Mouse (Mus musculus) testis, adult 2 months (tissue): ENCODE results near the gene Tas2r107. TPM values are rescaled to one million over a fixed set of nuclear protein-coding genes. Genes with fewer than 3 reads are reported as not detected.
"Not testable (repeated sequence)": the region's sequence is repeated elsewhere in the genome, so short reads cannot be mapped to it uniquely, and the experiment has no call there.

Experiments
- H3K27ac ChIP-seq: fragments of 200-500 bp; 2 replicates; pipeline ENCODE4 v1.5.1; 2012; ENCODE audit warnings: low read depth, low read length; ENCODE audit not compliant: control insufficient read depth, insufficient read depth
- H3K27me3 ChIP-seq: fragments of 200-500 bp; 2 replicates; pipeline ENCODE4 v1.6.1; 2012; ENCODE audit warnings: mild to moderate bottlenecking, low read length, moderate library complexity; ENCODE audit not compliant: control insufficient read depth, insufficient read depth
- H3K36me3 ChIP-seq: fragments of 200-500 bp; 2 replicates; pipeline ENCODE4 v1.6.1; 2012; ENCODE audit warnings: mild to moderate bottlenecking, low read length; ENCODE audit not compliant: control insufficient read depth, insufficient read depth
- H3K4me1 ChIP-seq: fragments of 200-500 bp; 2 replicates; pipeline ENCODE4 v1.6.1; 2012; ENCODE audit warnings: low read length; ENCODE audit not compliant: control insufficient read depth, insufficient read depth
- H3K4me3 ChIP-seq: fragments of 200-500 bp; 2 replicates; pipeline ENCODE4 v1.5.1; 2012; ENCODE audit warnings: low read depth, mild to moderate bottlenecking, low read length, moderate library complexity, mixed read lengths; ENCODE audit not compliant: control insufficient read depth
- CTCF ChIP-seq: fragments of 200-500 bp; IDR thresholded peaks from 2 replicates; pipeline ENCODE4 v1.5.1; 2012; ENCODE audit warnings: low read depth, mild to moderate bottlenecking, inconsistent platforms, low read length, moderate library complexity; ENCODE audit not compliant: control insufficient read depth, insufficient read depth, insufficient replicate concordance
- POLR2A ChIP-seq: fragments of 200-500 bp; IDR thresholded peaks from 2 replicates; pipeline ENCODE4 v1.6.1; 2012; ENCODE audit warnings: low read depth, mild to moderate bottlenecking, inconsistent platforms, low read length, moderate library complexity; ENCODE audit not compliant: control insufficient read depth
- polyA plus RNA-seq: library from polyadenylated mRNA; depleted of rRNA; stranded (reverse); fragments of >200 nt; gene quantifications from 2 replicates; pipeline ENCODE4 v1.2.3, GENCODE M21; 2012; rRNA removed

Gene Tas2r107
- polyA plus RNA-seq, result not detected in 2 replicates

- Histone ChIP-seq H3K36me3 (no peaks in the 10 kb centered on the region), H3K27me3 (no peaks in the 10 kb centered on the region), H3K27ac (no peak within 1 kb of the TSS), H3K4me3 (no peak within 1 kb of the TSS), H3K4me1 (no peaks in the 10 kb centered on the region)
- TF ChIP-seq CTCF (no peak), POLR2A (no peak)
Observed at GRCm38 (mm10) chr6:131660049-131660448, at the start of gene Tas2r107. Gene Tas2r107, minus strand, starts transcription at chr6:131660149.

DNA sequence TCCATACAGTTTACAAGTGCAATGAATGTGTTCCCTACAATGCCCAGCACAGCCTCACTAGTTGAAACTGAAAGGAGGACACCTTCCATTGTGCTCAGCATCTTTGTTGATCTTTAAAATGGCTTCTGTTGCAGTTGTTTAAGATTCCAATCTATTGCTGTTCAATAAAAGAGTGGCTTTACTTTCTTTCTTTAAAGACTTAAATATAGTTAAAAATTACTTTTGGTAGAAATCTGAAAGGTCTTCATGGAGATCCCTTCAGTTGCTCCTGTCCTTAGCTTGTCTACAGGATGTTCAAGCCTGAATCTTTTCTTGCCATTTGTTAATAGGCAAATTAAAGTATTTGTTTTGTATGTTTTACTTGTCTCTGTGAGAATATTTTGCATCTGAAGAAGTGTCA is 30.0 kb upstream of the Tas2r107 start, which contains the start of gene Tas2r114:
Gene Tas2r114 (minus strand): TSS at position 101 of the 400 bp plus-strand sequence.
- Histone ChIP-seq H3K27ac (no peak within 1 kb of the TSS), H3K27me3 (no peaks in the 10 kb centered on the region), H3K4me1 (no peaks in the 10 kb centered on the region), H3K36me3 (no peaks in the 10 kb centered on the region), H3K4me3 (no peak within 1 kb of the TSS)
- no peak for TF ChIP-seq CTCF
- TF ChIP-seq POLR2A, result no peak

DNA sequence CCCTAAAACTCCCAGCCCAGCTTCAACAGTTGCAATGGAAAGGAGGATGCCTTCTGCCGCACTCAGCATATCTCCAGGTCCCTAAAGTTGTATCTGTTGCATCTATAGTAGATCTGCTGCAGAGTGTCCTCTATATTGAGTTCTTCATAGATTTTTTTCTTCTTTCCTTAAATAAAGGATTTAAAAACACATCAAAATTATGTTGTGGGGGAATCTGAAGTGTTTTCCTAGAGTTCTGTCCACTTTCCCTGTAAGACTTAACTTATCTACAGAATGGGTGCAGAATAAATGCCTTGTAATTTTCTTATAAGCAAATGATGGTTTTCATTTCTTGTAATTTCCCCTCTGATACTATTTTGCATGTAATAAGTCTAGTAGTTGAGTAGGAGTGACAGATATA is 27.4 kb upstream of the Tas2r107 start, which contains the start of gene Tas2r105:
Gene Tas2r105 (minus strand): TSS at position 101 of the 400 bp plus-strand sequence.
- no peaks in the 10 kb centered on the region for H3K36me3 ChIP-seq
- TF ChIP-seq CTCF, result no peak
- TF ChIP-seq POLR2A, result no peak
- H3K4me1 ChIP-seq, result no peaks in the 10 kb centered on the region
- no peak within 1 kb of the TSS for H3K27ac ChIP-seq
- H3K4me3 ChIP-seq, result no peak within 1 kb of the TSS
- no peaks in the 10 kb centered on the region for H3K27me3 ChIP-seq

DNA sequence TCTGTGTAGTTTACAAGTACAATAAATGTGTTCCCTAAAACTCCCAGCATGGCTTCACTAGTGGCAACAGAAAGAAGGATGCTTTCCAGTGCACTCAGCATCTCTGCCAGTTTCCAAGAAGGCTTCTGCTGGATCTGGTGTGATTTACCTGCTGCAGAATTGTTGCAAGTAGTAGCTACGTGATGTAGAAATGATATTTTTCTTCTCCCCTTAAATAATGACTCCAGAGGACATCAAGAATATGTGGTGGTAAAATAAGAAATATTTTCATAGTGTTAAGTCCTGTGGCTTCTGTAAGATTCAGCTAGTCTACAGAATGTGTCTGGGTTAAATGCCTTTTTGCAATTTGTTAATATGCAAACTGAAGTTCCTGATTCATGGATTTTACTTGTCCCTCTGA is 25.7 kb upstream of the Tas2r107 start, which contains the start of gene Tas2r104:
Gene Tas2r104 (minus strand): TSS at position 101 of the 400 bp plus-strand sequence.
- Histone ChIP-seq H3K4me1 (no peaks in the 10 kb centered on the region), H3K27me3 (no peaks in the 10 kb centered on the region), H3K4me3 (no peak within 1 kb of the TSS), H3K36me3 (no peaks in the 10 kb centered on the region), H3K27ac (no peak within 1 kb of the TSS)
- TF ChIP-seq POLR2A (no peak), CTCF (no peak)

DNA sequence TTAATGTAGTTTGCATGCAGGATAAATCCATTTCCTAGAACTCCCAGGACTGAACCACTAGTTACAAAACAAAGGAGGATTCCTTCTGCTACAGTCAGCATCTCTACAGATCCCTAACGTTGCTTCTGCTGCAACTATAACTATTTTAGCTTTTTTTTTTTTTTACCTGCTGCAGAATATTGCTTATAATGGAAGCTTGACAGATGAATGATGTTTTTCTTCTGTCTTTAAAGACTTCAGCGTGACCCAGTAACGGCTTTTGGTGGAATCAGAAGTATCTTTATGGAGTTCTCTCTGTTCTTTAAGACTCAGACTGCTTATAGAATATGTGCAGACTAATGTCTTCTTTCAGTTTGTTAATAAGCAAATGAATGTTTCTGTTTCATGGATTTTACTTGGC is 18.8 kb upstream of the Tas2r107 start, which contains the start of gene Tas2r106:
Gene Tas2r106 (minus strand): TSS at position 101 of the 400 bp plus-strand sequence.
- no peak within 1 kb of the TSS for H3K4me3 ChIP-seq
- no peak for TF ChIP-seq POLR2A
- no peak for TF ChIP-seq CTCF
- no peaks in the 10 kb centered on the region for H3K27me3 ChIP-seq

DNA sequence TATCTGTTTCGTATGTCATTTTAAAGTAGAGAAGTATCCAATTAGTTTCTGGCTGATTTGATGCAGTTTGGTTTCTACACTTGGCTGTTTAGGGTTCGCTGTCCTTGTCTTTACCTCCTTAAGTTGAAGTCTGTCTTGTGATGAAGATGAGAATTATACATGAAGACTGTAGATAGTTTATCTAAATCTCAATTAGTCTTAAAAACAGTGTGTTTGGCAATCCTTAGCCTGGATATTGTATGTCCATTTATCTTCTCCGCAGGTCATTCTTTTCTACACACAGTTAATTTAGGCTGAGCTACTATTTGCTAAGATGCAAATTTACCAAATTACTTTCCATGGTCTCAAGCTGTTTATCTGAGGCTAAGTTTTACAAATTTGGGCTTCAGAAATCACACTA is 29.1 kb downstream of the Tas2r107 start, which contains the start of gene Tas2r130:
Gene Tas2r130 (minus strand): TSS at position 101 of the 400 bp plus-strand sequence.
- no peak for TF ChIP-seq POLR2A
- TF ChIP-seq CTCF, result no peak
- H3K36me3 ChIP-seq, result no peaks in the 10 kb centered on the region
- H3K4me3 ChIP-seq, result no peak within 1 kb of the TSS
- H3K27ac ChIP-seq, result no peak within 1 kb of the TSS
- no peaks in the 10 kb centered on the region for H3K4me1 ChIP-seq
- no peaks in the 10 kb centered on the region for H3K27me3 ChIP-seq

More for the DNA sequence above, 18.8 kb upstream of the Tas2r107 start, which contains the start of gene Tas2r106:
- Histone ChIP-seq H3K4me1 (no peaks in the 10 kb centered on the region), H3K27ac (no peak within 1 kb of the TSS), H3K36me3 (no peaks in the 10 kb centered on the region)

- H3K4me3 ChIP-seq, H3K27me3 ChIP-seq, H3K4me1 ChIP-seq, H3K36me3 ChIP-seq, H3K27ac ChIP-seq: not testable (repeated sequence)
Observed at GRCm38 (mm10) chr6:131609956-131610355, 50.0 kb downstream of the Tas2r107 start.

Other genes starting within 250 kb of the Tas2r107 start
- gene 5430401F13Rik, start 173.7 kb downstream of the Tas2r107 start, polyA plus RNA-seq, result not detected in 2 replicates
- not detected in 2 replicates for gene Gm6619, start 173.7 kb downstream of the Tas2r107 start, polyA plus RNA-seq
- not detected in 2 replicates for gene Tas2r130, start 29.2 kb downstream of the Tas2r107 start, polyA plus RNA-seq
- not detected in 2 replicates for gene Tas2r106, start 18.7 kb upstream of the Tas2r107 start, polyA plus RNA-seq
- gene Tas2r104, start 25.6 kb upstream of the Tas2r107 start, polyA plus RNA-seq, result not detected in 2 replicates
- not detected in 2 replicates for gene Tas2r105, start 27.3 kb upstream of the Tas2r107 start, polyA plus RNA-seq
- not detected in 2 replicates for gene Tas2r114, start 29.9 kb upstream of the Tas2r107 start, polyA plus RNA-seq